Mouse (Mus musculus) lung, adult 2 months (tissue): Measurements from ENCODE around the gene Tbc1d12.

ENCODE experiments used
- CTCF ChIP-seq: fragments of 200-500 bp; IDR thresholded peaks from 2 replicates; pipeline ENCODE4 v1.5.1; 2011; ENCODE audit warnings: mild to moderate bottlenecking, low read length, control low read depth; ENCODE audit not compliant: insufficient read depth
- POLR2A ChIP-seq: fragments of 200-500 bp; IDR thresholded peaks from 2 replicates; pipeline ENCODE4 v1.6.1; 2011; ENCODE audit warnings: low read depth, mild to moderate bottlenecking, control low read depth, low read length, borderline replicate concordance; ENCODE audit errors: extremely low read depth

- TF ChIP-seq POLR2A (0 out of 2 replicates have a peak, but pooled peaks have one; percentile 50), CTCF (peak; percentile 69)
These were observed 17.5 kb upstream of the Tbc1d12 start, which contains the start of gene Noc3l for GRCm38 (mm10) chr19:38818766-38819426.
